Mouse (Mus musculus) left cerebral cortex, adult 2 months (tissue): ENCODE results near the gene Bcl3. TPM values are rescaled to one million over a fixed set of nuclear protein-coding genes. Genes with fewer than 3 reads are reported as not detected.

Source experiments
- DNase-seq, 2 experiments: peaks; one replicate each; pipeline ENCODE4 v3.0.0; 2021 to 2022; ENCODE audit warnings: low spot score in 2 of 2, mixed read lengths in 1 of 2; ENCODE audit errors: extremely low spot score in 1 of 2
- H3K27ac ChIP-seq: fragments of 200-600 bp; 2 replicates; pipeline ENCODE4 v1.8.1; 2022
- H3K4me3 ChIP-seq: fragments of 200-600 bp; 2 replicates; pipeline ENCODE4 v1.8.1; 2022
- CTCF ChIP-seq: fragments of 200-600 bp; IDR thresholded peaks from 2 replicates; pipeline ENCODE4 v1.8.1; 2022; ENCODE audit warnings: antibody characterized with exemption, mild to moderate bottlenecking, moderate library complexity
- intact Hi-C: fragments of 180-260 bp; cut with DNase I; formaldehyde crosslinking; loops from one replicate; pipeline ENCODE4 v1.15.1; 2025
- total RNA-seq, 2 experiments: library from RNA; stranded (reverse); gene quantifications; 2 replicates each; pipeline ENCODE4 v1.2.3; 2021

Bcl3 gene
- total RNA-seq, 2 experiments from 2014 or later = 0.56 to 0.77 TPM

- no peak for DNase-seq
- intact Hi-C loops = no loop called here
- no peak for TF ChIP-seq CTCF
- H3K27ac ChIP-seq = no peak overlapping the region
- peak overlapping the region; percentile 44 for H3K4me3 ChIP-seq
These were observed 7.0 kb downstream of the Bcl3 start for GRCm38 (mm10) chr7:19815296-19816223.

DNA sequence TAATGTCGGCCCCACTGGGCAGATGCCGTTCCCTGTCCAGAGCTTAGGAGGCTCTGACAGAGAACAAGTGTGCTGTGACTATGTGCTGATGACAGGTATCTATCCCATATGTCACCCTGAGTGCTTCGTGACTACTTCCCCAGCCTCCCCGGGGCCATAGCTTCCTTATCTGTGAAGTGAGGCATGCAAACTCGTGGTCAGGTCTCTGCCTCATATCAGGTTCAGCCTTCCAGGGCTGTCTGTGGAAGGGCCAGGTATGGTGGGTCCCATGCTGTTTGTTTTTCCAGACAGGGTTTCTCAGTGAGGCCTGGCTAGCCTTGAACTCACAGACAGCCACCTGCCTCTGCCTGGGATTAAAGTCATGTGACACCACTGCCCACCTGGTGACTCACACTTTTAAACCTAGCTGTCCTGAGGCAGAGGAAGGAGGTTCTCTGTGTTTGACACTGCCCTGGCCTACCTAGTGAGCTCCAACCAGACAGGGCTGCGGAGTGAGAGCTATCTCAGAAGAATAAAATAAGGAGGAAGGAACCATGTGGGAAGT lies 8.9 kb downstream of the Bcl3 start:
- H3K27ac ChIP-seq = no peak overlapping the region
- DNase-seq = no peak
- H3K4me3 ChIP-seq = no peak overlapping the region
- no peak for TF ChIP-seq CTCF
- intact Hi-C loops = no loop called here

DNA sequence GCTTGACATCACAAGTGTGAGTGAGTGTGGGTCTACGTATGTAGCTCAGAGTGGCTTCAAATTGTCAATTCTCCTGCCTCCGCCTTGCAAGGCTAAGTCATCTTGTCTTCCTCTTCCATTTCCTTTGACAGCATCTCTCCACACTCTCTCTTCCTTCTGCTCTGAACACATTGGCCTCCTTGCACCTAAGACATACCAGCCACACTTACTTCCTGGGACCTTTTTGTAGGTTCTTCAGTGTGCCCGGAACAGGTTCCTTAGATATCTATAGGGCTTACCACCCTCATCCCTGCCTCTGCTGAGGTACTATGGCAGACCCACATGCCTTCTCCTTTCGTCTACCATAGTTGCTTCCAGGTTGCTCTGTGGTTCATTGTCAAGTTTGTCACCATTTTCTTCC lies 9.4 kb downstream of the Bcl3 start:
- DNase-seq = no peak
- H3K4me3 ChIP-seq = no peak overlapping the region
- H3K27ac ChIP-seq = no peak overlapping the region
- intact Hi-C loops = no loop called here
- no peak for TF ChIP-seq CTCF

- H3K27ac ChIP-seq = no peak overlapping the region
- intact Hi-C loops = no loop called here
- no peak overlapping the region for H3K4me3 ChIP-seq
- no peak for DNase-seq
- no peak for TF ChIP-seq CTCF
These were observed 11.5 kb downstream of the Bcl3 start for GRCm38 (mm10) chr7:19811114-19811513.

GRCm38 (mm10) chr7:19809369-19809768 lies 13.2 kb downstream of the Bcl3 start:
- intact Hi-C loops = no loop called here
- peak overlapping the region; percentile 24; the same call in 1 of the 2 replicates for H3K4me3 ChIP-seq
- H3K27ac ChIP-seq = no peak overlapping the region
- DNase-seq = peak in 1 of 2 experiments; percentile 24
- no peak for TF ChIP-seq CTCF

DNA sequence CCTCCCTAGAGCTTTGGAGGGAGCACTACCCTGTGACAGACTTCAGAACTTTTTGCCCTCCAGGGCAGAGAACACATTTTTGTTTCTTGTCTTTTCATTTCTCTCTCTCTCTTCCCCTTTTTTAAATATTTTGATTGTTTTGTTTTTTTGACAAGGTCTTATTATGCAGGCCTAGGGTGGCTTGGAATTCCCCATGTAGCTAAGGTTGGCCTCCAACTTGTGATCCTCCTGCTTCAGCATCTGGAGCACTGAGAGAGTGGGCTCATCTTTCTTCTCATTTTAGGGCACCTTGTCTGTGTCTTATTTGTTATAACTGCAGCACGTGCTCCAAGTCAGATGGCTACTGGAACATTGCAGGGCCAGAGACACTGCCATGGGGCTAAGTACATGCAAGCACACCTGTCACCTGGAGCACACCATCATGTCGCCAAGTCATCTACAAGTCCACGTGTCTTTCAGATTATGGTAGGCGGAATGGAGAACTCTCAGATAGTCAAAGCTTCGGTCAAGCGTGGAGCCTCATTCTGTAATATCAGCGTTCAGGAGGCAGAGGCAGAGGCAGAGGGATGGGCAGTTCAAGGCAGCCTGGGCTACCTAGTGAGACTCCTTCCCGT lies 16.1 kb downstream of the Bcl3 start:
- H3K4me3 ChIP-seq = no peak overlapping the region
- no peak for TF ChIP-seq CTCF
- H3K27ac ChIP-seq = no peak overlapping the region
- intact Hi-C loops = no loop called here
- DNase-seq = no peak

GRCm38 (mm10) chr7:19802995-19803394 lies 19.6 kb downstream of the Bcl3 start:
- DNase-seq = peak; percentile 70 to 75
- Histone ChIP-seq H3K27ac (no peak overlapping the region), H3K4me3 (no peak overlapping the region)
- intact Hi-C loops = loop anchor here (1.0 to 5.0 kb wide), 2 partner anchors 40 to 154 kb away; no protein-coding TSS in a partner anchor
- peak; percentile 72 for TF ChIP-seq CTCF

GRCm38 (mm10) chr7:19800764-19801163 lies 21.8 kb downstream of the Bcl3 start:
- DNase-seq = no peak
- peak; percentile 70 for TF ChIP-seq CTCF
- no peak overlapping the region for H3K4me3 ChIP-seq
- intact Hi-C loops = loop anchor here (5.0 kb wide), 1 partner anchor 157 kb away; no protein-coding TSS in a partner anchor
- H3K27ac ChIP-seq = no peak overlapping the region

- peak; percentile 60 to 68 for DNase-seq
- intact Hi-C loops = no loop called here
- no peak within 1 kb of the TSS for H3K4me3 ChIP-seq
These were observed 25.6 kb downstream of the Bcl3 start, which contains the start of gene Cblc for GRCm38 (mm10) chr7:19796697-19797588. TSS of gene Cblc (minus strand) at chr7:19796809.

DNA sequence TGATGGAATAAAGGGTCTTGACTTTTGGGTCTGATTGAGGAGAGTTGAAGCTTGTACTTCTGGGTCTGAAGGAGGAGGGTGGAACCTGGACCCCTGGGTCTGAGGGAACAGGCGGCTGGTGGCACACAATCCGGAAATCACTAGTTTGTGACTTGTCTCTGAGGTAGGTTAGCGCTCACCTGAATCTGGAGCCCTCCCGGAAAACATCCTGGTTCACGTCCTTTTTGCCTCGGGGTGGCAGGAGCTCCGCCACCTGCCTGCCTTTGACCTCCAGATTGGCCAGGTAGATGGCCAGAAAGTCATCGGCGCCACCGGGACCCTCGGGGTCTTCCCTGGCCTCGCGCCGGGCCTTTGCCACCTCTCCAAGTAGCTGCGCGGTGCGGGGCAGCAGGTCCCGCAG lies 26.3 kb downstream of the Bcl3 start:
- DNase-seq = no peak
- TF ChIP-seq CTCF = no peak
- H3K4me3 ChIP-seq = no peak overlapping the region
- H3K27ac ChIP-seq = no peak overlapping the region
- intact Hi-C loops = no loop called here

More at GRCm38 (mm10) chr7:19796697-19797588, 25.6 kb downstream of the Bcl3 start, which contains the start of gene Cblc:
- peak; percentile 86 for TF ChIP-seq CTCF
- H3K27ac ChIP-seq = no peak within 1 kb of the TSS

DNA sequence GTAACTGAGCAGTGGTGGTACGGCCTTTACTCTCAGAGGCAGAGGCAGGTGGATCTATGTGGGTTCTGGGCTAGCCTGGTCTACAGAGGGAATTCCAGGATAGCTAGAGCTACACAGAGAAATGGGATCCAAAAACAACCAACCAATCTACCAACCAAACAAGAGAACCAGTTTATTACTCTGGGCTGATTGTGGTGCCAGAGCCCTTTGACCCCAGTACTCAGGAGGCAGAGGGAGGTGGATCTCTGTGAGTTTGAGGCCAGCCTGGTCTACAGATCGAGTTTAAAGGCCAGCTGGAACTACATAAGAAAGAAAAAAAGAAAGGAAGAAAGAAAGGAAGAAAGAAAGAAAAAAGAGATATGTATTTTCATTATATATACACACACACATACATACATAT lies 27.3 kb downstream of the Bcl3 start:
- intact Hi-C loops = no loop called here
- no peak for TF ChIP-seq CTCF

More for the DNA sequence above, 27.3 kb downstream of the Bcl3 start:
- Histone ChIP-seq H3K4me3 (no peak overlapping the region), H3K27ac (no peak overlapping the region)
- no peak for DNase-seq
